Mouse (Mus musculus) frontal cortex, adult (tissue): ENCODE results near the gene Rsbn1l.
"Not testable (repeated sequence)": the region's sequence is repeated elsewhere in the genome, so short reads cannot be mapped to it uniquely, and the experiment has no call there.

Source experiments
- ATAC-seq: cut with Nextera tagmentation; 2 replicates; pipeline ENCODE4 v1.9.2; 2017; ENCODE audit warnings: mild to moderate bottlenecking, moderate library complexity, mixed read lengths; ENCODE audit not compliant: low TSS enrichment

Rsbn1l gene

GRCm38 (mm10) chr5:20950516-20950854 is 5.7 kb downstream of the Rsbn1l start:
- no peak; the same call in 1 of the 2 replicates for ATAC-seq

- ATAC-seq, result no peak
Measured at GRCm38 (mm10) chr5:20950093-20950492, 6.1 kb downstream of the Rsbn1l start.

GRCm38 (mm10) chr5:20946906-20947305 is 9.3 kb downstream of the Rsbn1l start:
- ATAC-seq, result no peak

GRCm38 (mm10) chr5:20944961-20945748 is 11.0 kb downstream of the Rsbn1l start:
- no peak for ATAC-seq

- ATAC-seq, result not testable (repeated sequence)
Measured at GRCm38 (mm10) chr5:20943791-20944190, 12.4 kb downstream of the Rsbn1l start.

- no peak for ATAC-seq
Measured at GRCm38 (mm10) chr5:20942523-20942922, 13.7 kb downstream of the Rsbn1l start.

- no peak for ATAC-seq
Measured at GRCm38 (mm10) chr5:20941205-20941604, 15.0 kb downstream of the Rsbn1l start.

- no peak for ATAC-seq
Measured at GRCm38 (mm10) chr5:20940696-20941095, 15.5 kb downstream of the Rsbn1l start.

- ATAC-seq, result no peak
Measured at GRCm38 (mm10) chr5:20940040-20940571, 16.1 kb downstream of the Rsbn1l start.

GRCm38 (mm10) chr5:20938523-20938922 is 17.7 kb downstream of the Rsbn1l start:
- ATAC-seq, result peak; percentile 65

- ATAC-seq, result no peak
Measured at GRCm38 (mm10) chr5:20935934-20936333, 20.3 kb downstream of the Rsbn1l start.

- ATAC-seq, result no peak
Measured at GRCm38 (mm10) chr5:20932585-20932984, 23.6 kb downstream of the Rsbn1l start.

GRCm38 (mm10) chr5:20931300-20931699 is 24.9 kb downstream of the Rsbn1l start:
- ATAC-seq, result no peak

GRCm38 (mm10) chr5:20930430-20930829 is 25.8 kb downstream of the Rsbn1l start:
- no peak for ATAC-seq

- no peak for ATAC-seq
Measured at GRCm38 (mm10) chr5:20929669-20930151, 26.5 kb downstream of the Rsbn1l start.

- no peak for ATAC-seq
Measured at GRCm38 (mm10) chr5:20925451-20925850, 30.7 kb downstream of the Rsbn1l start.

- no peak for ATAC-seq
Measured at GRCm38 (mm10) chr5:20924608-20925007, 31.6 kb downstream of the Rsbn1l start.

- peak; percentile 67 for ATAC-seq
Measured at GRCm38 (mm10) chr5:20919566-20919965, 36.6 kb downstream of the Rsbn1l start.

- no peak for ATAC-seq
Measured at GRCm38 (mm10) chr5:20918967-20919366, 37.2 kb downstream of the Rsbn1l start.

- peak; percentile 88 for ATAC-seq
Measured at GRCm38 (mm10) chr5:20913372-20914275, 42.6 kb downstream of the Rsbn1l start.

GRCm38 (mm10) chr5:20911741-20912140 is 44.5 kb downstream of the Rsbn1l start:
- ATAC-seq, result no peak

- no peak for ATAC-seq
Measured at GRCm38 (mm10) chr5:20906191-20906590, 50.0 kb downstream of the Rsbn1l start.
